Mouse (Mus musculus) layer of hippocampus, adult 8-10 months (tissue): ENCODE results near the gene Mthfd1l. TPM values are rescaled to one million over a fixed set of nuclear protein-coding genes. Genes with fewer than 3 reads are reported as not detected.

Experiments used
- DNase-seq, 2 experiments: peaks; one replicate each; pipeline ENCODE4 v3.0.0; 2022; ENCODE audit warnings: low spot score in 2 of 2
- total RNA-seq, 4 experiments: library from RNA; stranded (reverse); gene quantifications; 2 replicates each; pipeline ENCODE4 v1.2.4; 2022

Mthfd1l gene
- total RNA-seq, 4 experiments from 2014 or later, result 9.2 to 13.8 (median 11.7) TPM

- no peak for DNase-seq
These were observed 3.7 kb downstream of the Mthfd1l start for GRCm38 (mm10) chr10:3976623-3977010.

GRCm38 (mm10) chr10:3978326-3978725 is 5.4 kb downstream of the Mthfd1l start:
- no peak for DNase-seq

- DNase-seq, result no peak
These were observed 6.0 kb downstream of the Mthfd1l start for GRCm38 (mm10) chr10:3978792-3979488.

GRCm38 (mm10) chr10:3980231-3980630 is 7.3 kb downstream of the Mthfd1l start:
- DNase-seq, result no peak

- DNase-seq, result no peak
These were observed 17.5 kb downstream of the Mthfd1l start for GRCm38 (mm10) chr10:3990295-3990883.

- no peak for DNase-seq
These were observed 20.6 kb downstream of the Mthfd1l start for GRCm38 (mm10) chr10:3993365-3994102.

GRCm38 (mm10) chr10:3995277-3995676 is 22.4 kb downstream of the Mthfd1l start:
- no peak for DNase-seq

GRCm38 (mm10) chr10:3996170-3996876 is 23.4 kb downstream of the Mthfd1l start:
- peak; percentile 44 to 64 for DNase-seq

- no peak for DNase-seq
These were observed 25.0 kb downstream of the Mthfd1l start for GRCm38 (mm10) chr10:3997851-3998426.

GRCm38 (mm10) chr10:4002711-4003110 is 29.8 kb downstream of the Mthfd1l start:
- DNase-seq, result peak in 1 of 2 experiments; percentile 21

GRCm38 (mm10) chr10:4005191-4005590 is 32.3 kb downstream of the Mthfd1l start:
- no peak for DNase-seq

GRCm38 (mm10) chr10:4006296-4007015 is 33.5 kb downstream of the Mthfd1l start:
- no peak for DNase-seq

- DNase-seq, result no peak
These were observed 49.8 kb downstream of the Mthfd1l start for GRCm38 (mm10) chr10:4022628-4023303.

- no peak for DNase-seq
These were observed 53.7 kb downstream of the Mthfd1l start for GRCm38 (mm10) chr10:4026616-4027015.

GRCm38 (mm10) chr10:4027466-4027865 is 54.5 kb downstream of the Mthfd1l start:
- DNase-seq, result no peak

- no peak for DNase-seq
These were observed 56.0 kb downstream of the Mthfd1l start for GRCm38 (mm10) chr10:4028851-4029442.

GRCm38 (mm10) chr10:4033761-4034160 is 60.8 kb downstream of the Mthfd1l start:
- DNase-seq, result no peak

GRCm38 (mm10) chr10:4036476-4036875 is 63.6 kb downstream of the Mthfd1l start:
- no peak for DNase-seq

GRCm38 (mm10) chr10:4037066-4037465 is 64.1 kb downstream of the Mthfd1l start:
- no peak for DNase-seq

- no peak for DNase-seq
These were observed 65.7 kb downstream of the Mthfd1l start for GRCm38 (mm10) chr10:4038576-4038975.
